Mouse (Mus musculus): ENCODE results near the gene Rbm12. TPM values are rescaled to one million over a fixed set of nuclear protein-coding genes. Genes with fewer than 3 reads are reported as not detected.
"Not testable (repeated sequence)": the region's sequence is repeated elsewhere in the genome, so short reads cannot be mapped to it uniquely, and the experiment has no call there.

The Rbm12 gene
- polyA plus RNA-seq, 1 experiment from 2014 or later = 35.1 TPM

DNA sequence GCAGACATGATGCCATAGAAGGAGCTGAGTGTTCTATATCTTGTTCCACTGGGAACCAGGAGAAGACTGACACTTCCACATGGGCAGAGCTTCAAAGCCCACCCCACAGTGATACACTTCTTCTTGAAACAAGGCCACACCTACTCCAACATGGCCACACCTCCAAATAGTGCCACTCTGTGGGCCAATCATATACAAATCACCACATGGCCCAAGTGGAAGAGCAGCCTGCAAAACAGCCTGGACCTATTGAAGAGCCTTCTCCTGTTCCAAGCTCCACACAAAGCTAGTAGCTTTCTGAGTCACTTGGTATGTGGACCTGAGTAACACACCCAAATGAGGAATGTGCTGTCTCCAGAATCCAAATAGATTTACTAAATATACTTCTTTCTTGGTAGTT, 7.8 kb upstream of the Rbm12 start:
- H3K4me1 ChIP-seq = no peaks in the 10 kb centered on the region

DNA sequence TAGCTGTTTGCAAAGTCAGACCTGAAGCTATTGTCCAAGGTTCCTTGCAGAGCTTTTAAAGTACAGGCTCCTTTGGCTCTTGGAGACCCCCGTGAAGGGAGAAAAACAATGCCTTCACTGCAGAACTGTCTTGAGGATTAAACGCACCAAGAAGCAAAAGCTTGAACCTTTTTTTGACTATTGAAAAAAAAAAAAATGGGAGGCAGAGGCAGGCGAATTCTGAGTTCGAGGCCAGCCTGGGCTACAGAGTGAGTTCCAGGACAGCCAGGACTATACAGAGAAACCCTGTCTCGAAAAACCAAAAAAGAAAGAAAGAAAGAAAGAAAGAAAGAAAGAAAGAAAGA, 274 bp upstream of the Rbm12 start:
- 24% methylated on average over 5 of the region's 5 CpGs for WGBS
- not testable (repeated sequence) for H3K36me3 ChIP-seq; DNase-seq (ENCODE audit: low spot score); H3K4me1 ChIP-seq; H3K27me3 ChIP-seq (ENCODE audit: insufficient read depth, poor library complexity, severe bottlenecking); H3K9me3 ChIP-seq
- Histone ChIP-seq H3K4me3 (peak overlapping the region; percentile 97), H3K27ac (peak overlapping the region; percentile 99)

More for the DNA sequence above, 7.8 kb upstream of the Rbm12 start:
- no peak overlapping the region for H3K4me3 ChIP-seq
- H3K9me3 ChIP-seq = no peaks in the 10 kb centered on the region
- no peak overlapping the region for H3K27ac ChIP-seq
- DNase-seq (ENCODE audit: low spot score) = no peak
- H3K27me3 ChIP-seq (ENCODE audit: insufficient read depth, poor library complexity, severe bottlenecking) = no peaks in the 10 kb centered on the region
- peaks cover 13% of the 10 kb centered on the region for H3K36me3 ChIP-seq

DNA sequence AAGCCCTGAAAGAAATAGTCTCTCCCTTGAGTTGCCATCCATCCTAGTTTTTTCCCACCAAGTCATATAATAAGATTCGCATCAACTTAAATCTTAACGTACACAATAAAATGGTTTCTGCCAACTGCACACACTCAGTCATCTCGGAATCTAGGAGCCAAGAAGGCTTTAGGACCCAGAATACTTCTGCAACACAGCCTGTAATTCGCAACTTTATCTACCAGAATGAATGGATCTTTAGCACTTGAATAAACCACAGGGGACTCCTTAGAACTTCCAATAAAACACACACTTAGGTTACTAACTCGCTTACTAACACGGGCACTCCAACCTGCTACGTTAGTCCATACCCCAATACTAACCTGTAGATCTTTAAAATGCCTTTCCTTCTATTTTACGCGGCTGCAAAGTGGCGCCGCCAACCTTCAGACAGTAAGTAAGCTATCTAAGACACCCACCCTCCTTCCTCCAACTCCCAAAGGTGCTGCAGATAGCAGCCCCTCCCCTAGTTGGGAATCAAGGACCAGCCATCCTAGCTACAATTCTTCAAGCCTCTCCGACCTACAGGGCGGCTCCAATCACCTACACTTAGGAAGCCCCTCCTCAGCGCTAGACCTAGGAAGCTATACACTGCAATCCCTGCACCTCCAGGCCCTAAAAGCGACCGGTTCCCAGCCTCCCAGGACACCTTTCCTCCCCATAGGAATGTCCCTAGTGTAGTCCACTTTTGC, 986 bp downstream of the Rbm12 start:
- Histone ChIP-seq H3K4me3 (peak overlapping the region; percentile 97), H3K36me3 (peaks cover 4% of the 10 kb centered on the region), H3K9me3 (no peaks in the 10 kb centered on the region), H3K27me3 (ENCODE audit: insufficient read depth, poor library complexity, severe bottlenecking) (no peaks in the 10 kb centered on the region), H3K4me1 (peaks cover 8% of the 10 kb centered on the region), H3K27ac (peak overlapping the region; percentile 99)
- DNase-seq (ENCODE audit: low spot score) = peak; percentile 79
- whole genome bisulfite sequencing = 1% methylated on average over 16 of the region's 16 CpGs

DNA sequence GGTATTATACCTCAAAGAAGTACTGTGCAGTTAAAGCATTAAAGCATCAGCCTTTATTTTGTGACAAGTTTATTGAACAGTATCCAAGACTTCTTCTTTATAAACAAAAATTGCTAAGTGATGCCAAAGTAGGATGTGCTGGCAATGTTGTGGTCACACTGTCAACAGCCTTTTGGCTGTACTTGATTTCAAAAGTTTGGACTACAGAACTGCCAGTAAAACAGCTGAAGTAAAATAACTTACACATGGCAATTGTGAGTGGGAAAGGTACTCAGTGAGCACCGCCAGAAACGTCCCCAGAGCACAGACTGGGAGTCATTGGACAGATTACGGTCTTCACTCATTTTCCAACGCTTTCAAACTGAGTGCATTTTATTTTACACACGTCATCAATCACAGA, 19.9 kb downstream of the Rbm12 start:
- H3K27ac ChIP-seq = no peak overlapping the region
- 88% methylated on average over 5 of the region's 5 CpGs for WGBS
- peaks cover 2% of the 10 kb centered on the region for H3K4me1 ChIP-seq
- no peaks in the 10 kb centered on the region for H3K27me3 ChIP-seq (ENCODE audit: insufficient read depth, poor library complexity, severe bottlenecking)
- no peak for DNase-seq (ENCODE audit: low spot score)
- H3K9me3 ChIP-seq = no peaks in the 10 kb centered on the region
- H3K36me3 ChIP-seq = peaks cover 35% of the 10 kb centered on the region
- no peak overlapping the region for H3K4me3 ChIP-seq

DNA sequence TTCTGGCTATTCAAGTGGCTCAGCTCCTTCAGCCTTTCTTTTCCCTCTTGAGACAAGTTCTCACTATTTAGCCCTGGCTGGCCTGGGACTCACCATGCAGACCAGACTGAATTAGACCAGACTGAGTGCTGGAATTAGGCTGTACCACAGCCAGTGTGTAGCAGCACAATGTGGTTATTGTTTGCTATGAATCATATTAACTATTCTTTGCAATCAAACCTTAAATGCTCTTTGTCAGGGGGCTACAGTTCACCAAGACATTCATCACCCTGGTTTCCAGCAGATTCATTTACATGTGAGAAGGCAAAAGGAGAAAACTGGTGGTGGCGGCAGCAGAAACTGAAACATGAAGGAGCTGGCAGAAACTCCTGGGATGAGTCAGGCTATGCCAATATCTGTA, 22.0 kb downstream of the Rbm12 start:
- whole genome bisulfite sequencing = 89% methylated on average over 1 of the region's 1 CpGs
- Histone ChIP-seq H3K4me3 (no peak overlapping the region), H3K4me1 (peaks cover 6% of the 10 kb centered on the region), H3K9me3 (no peaks in the 10 kb centered on the region), H3K27ac (no peak overlapping the region), H3K27me3 (ENCODE audit: insufficient read depth, poor library complexity, severe bottlenecking) (no peaks in the 10 kb centered on the region), H3K36me3 (peaks cover 15% of the 10 kb centered on the region; the same call in 1 of the 2 replicates)
- no peak for DNase-seq (ENCODE audit: low spot score)

DNA sequence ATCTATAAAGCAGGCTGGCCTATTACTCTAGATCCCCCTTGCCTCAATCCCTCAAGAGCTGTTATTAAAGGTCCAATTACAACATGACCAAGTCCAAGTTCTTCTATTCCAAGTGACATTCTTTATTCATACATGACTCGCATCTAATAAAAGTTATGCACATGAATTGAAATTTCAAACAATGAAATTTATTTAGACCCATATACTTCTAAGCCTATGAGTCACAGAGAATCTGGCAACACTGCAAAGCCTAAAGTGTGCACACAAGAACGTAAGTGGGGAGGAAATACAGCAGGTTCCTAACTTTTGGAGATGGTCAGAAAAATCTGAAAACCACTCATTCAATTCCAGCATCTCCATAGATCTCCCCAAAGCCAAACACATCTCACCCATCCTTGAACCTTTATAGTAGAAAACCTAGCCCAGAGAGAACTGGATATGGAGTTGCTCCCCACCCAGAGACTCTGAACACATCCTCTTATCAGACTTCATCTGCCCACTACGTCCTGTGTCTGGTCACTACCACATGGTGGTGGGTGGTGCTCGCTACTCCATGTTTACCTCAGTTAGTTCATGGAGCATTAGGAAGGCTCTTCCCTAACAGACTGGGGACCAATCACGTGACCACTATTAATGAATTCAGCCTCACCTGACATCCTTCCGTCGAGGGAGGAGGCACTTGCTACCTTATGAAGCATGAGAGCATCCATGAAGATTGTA, 24.2 kb downstream of the Rbm12 start:
- DNase-seq (ENCODE audit: low spot score) = no peak
- peaks cover 15% of the 10 kb centered on the region; the same call in 1 of the 2 replicates for H3K36me3 ChIP-seq
- 81% methylated on average over 7 of the region's 7 CpGs for WGBS
- no peak overlapping the region for H3K4me3 ChIP-seq
- no peaks in the 10 kb centered on the region for H3K9me3 ChIP-seq
- no peaks in the 10 kb centered on the region for H3K27me3 ChIP-seq (ENCODE audit: insufficient read depth, poor library complexity, severe bottlenecking)
- H3K4me1 ChIP-seq = peaks cover 14% of the 10 kb centered on the region
- no peak overlapping the region for H3K27ac ChIP-seq

DNA sequence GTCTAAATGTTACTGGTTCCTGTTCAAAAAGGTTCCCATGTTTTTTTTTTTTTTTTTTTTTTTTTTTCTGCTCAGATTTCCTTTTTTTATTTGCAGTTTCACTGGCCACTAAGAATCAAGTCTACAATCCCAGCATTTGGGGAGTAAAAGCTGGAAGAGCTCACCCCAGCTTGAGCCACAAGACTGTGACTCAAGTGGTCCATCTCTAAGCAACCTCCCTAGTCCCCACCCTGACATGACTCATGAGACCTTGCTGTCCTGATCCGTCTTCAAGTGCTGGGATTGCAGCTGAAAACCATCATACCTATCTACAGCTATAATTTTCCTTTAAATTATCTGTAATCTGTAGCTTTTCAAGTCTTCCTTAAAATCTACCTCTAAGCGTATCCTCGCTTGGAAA, 27.2 kb downstream of the Rbm12 start:
- Histone ChIP-seq H3K27me3 (ENCODE audit: insufficient read depth, poor library complexity, severe bottlenecking) (no peaks in the 10 kb centered on the region), H3K4me3 (no peak overlapping the region), H3K36me3 (peaks cover 5% of the 10 kb centered on the region; the same call in 1 of the 2 replicates), H3K4me1 (peaks cover 26% of the 10 kb centered on the region), H3K9me3 (no peaks in the 10 kb centered on the region), H3K27ac (no peak overlapping the region)
- 84% methylated on average over 3 of the region's 3 CpGs for WGBS
- no peak for DNase-seq (ENCODE audit: low spot score)

DNA sequence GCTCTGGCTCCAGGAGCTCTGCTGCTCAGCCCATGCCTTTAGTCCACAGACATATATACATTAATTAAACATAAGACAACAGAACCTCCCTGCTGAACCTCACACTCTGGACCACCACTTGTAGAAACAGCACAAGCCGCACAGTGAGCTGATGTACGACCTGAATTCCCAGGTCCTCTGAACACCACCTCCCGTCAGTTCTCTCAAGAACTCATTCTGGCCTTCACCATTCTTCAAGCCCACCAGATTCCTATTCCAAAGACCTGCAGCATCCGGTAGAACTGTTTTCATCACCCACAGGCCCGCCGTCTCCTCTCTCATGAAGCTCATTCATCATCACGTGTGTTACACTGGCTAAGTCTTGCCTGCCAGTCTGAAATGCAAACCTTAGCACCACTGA, 31.4 kb downstream of the Rbm12 start:
- Histone ChIP-seq H3K4me1 (peaks cover 27% of the 10 kb centered on the region), H3K27me3 (ENCODE audit: insufficient read depth, poor library complexity, severe bottlenecking) (no peaks in the 10 kb centered on the region), H3K36me3 (peaks cover 39% of the 10 kb centered on the region), H3K4me3 (no peak overlapping the region), H3K27ac (no peak overlapping the region), H3K9me3 (no peaks in the 10 kb centered on the region)
- peak; percentile 60 for DNase-seq (ENCODE audit: low spot score)
- WGBS = 84% methylated on average over 7 of the region's 7 CpGs

DNA sequence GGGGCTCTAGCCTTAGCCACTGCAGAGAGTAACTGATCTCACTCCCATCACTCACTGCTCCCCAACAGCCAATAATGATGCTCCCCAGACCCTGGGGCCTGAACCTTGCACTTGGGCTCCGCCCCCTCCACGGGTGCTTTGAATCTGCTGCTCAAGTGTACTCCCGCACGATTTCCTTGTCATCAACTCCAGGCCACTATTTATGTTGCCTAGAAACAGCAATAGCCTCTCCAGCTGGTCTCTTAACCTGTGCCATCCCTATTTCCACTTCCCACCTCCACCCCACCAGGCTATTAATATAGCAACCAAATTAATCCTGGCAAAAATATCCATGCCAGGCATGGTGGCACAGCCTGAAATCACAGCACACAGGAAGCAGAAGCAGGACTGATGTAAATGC, 32.1 kb downstream of the Rbm12 start:
- H3K27me3 ChIP-seq (ENCODE audit: insufficient read depth, poor library complexity, severe bottlenecking) = no peaks in the 10 kb centered on the region
- H3K4me3 ChIP-seq = no peak overlapping the region
- no peak overlapping the region for H3K27ac ChIP-seq
- peak; percentile 76 for DNase-seq (ENCODE audit: low spot score)
- no peaks in the 10 kb centered on the region for H3K9me3 ChIP-seq
- peaks cover 46% of the 10 kb centered on the region for H3K36me3 ChIP-seq
- WGBS = 46% methylated on average over 4 of the region's 4 CpGs
- peaks cover 27% of the 10 kb centered on the region for H3K4me1 ChIP-seq

DNA sequence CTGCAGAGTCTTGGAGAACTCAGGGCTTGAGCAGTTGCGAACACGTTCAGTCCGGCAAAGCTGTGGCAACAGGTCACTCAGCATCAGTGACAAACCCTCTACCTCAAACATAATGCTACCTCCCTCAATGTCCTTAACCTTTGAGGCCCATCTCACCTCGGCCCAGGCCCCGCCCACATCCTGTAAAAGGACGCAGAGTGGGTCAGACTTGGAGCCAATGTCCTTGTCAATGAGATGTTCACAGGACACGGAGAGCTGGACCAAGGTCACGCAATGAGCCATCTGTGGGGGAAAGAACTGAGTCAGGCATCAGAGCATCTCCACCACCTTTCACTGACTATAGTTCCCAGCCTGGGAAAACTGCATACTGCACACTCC, 32.6 kb downstream of the Rbm12 start:
- Histone ChIP-seq H3K4me3 (no peak overlapping the region), H3K4me1 (peaks cover 27% of the 10 kb centered on the region), H3K27ac (no peak overlapping the region), H3K9me3 (no peaks in the 10 kb centered on the region), H3K36me3 (peaks cover 51% of the 10 kb centered on the region), H3K27me3 (ENCODE audit: insufficient read depth, poor library complexity, severe bottlenecking) (no peaks in the 10 kb centered on the region)
- WGBS = 83% methylated on average over 8 of the region's 8 CpGs
- DNase-seq (ENCODE audit: low spot score) = peak; percentile 54

DNA sequence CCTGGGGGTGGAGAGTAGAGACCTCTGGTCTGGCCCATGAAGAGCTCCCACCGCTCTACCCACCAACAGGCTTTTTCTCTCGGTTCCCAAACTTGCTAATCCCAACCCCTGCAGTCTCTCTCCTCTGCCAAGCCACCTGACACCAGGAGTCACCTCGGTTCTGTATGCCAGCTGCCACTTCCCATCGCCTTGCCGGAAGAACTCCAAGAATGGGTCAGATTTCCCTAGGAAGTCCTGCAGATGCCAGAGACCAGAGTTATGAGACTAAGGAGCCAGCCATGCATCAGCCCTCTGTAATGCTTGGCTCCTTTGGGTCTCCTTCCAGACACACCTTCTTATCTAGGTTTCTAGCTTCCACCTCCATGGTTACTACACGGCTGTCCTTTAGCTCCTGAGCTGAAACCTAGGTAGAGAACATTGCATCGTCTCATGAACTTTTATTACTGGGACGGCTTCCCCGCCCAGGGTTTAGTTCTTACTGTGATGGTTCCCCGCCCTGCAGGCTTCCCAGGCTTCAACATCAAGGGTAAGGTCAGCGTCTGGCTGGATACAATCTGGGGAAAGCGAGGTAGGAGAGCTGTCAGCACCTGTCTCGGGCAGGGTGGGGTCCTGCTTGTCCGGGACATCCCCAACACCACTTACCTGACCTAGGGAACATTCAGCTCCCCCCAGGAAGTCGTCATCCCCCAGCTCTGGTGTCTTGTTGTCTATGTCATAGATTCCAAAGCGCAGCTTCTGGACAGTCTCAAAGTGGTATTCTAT, 33.2 kb downstream of the Rbm12 start:
- peaks cover 27% of the 10 kb centered on the region for H3K4me1 ChIP-seq
- DNase-seq (ENCODE audit: low spot score) = peak; percentile 72
- H3K27ac ChIP-seq = no peak overlapping the region
- 90% methylated on average over 16 of the region's 16 CpGs for WGBS
- H3K36me3 ChIP-seq = peaks cover 57% of the 10 kb centered on the region
- no peaks in the 10 kb centered on the region for H3K27me3 ChIP-seq (ENCODE audit: insufficient read depth, poor library complexity, severe bottlenecking)
- no peak overlapping the region for H3K4me3 ChIP-seq
- no peaks in the 10 kb centered on the region for H3K9me3 ChIP-seq

DNA sequence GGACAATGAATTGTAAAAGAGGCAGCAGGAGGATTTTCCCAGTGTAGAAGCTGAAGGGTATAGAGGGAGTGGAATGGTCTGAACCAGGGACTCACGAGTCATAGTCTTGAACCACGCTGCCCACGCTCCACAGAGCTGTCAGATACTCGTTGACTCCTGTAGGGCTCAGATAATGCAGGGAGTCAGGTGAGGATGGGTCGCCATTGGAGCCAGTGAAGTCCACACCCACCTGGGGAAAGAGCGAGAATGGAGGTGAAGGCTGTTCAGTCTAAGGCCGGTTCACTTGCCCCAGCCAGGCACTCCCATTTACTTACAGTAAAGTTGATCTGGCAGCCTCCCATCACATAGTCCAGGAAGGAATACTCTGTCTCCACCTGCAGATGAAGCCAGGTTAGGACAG, 34.3 kb downstream of the Rbm12 start:
- peaks cover 68% of the 10 kb centered on the region for H3K36me3 ChIP-seq
- no peaks in the 10 kb centered on the region for H3K27me3 ChIP-seq (ENCODE audit: insufficient read depth, poor library complexity, severe bottlenecking)
- DNase-seq (ENCODE audit: low spot score) = peak; percentile 70
- no peaks in the 10 kb centered on the region for H3K9me3 ChIP-seq
- no peak overlapping the region for H3K27ac ChIP-seq
- 87% methylated on average over 7 of the region's 7 CpGs for WGBS
- no peak overlapping the region for H3K4me3 ChIP-seq
- H3K4me1 ChIP-seq = peaks cover 19% of the 10 kb centered on the region

DNA sequence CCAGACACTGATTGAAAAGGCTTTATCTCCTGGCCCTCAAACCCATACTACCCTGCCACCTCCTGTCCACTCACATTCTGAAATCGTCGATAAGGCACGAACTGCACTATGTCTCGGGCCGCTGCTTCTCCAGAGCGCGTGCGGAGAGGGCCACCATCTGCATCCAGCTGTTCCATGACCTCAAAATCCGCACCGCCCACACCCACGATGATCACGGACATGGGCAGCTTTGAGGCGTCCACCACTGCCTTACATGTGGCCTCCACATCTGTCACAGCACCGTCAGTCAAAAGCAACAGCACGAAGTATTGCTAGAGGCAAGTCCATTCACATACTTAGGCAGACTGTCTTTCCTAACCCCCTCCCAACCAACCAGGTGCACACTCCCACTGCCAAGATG, 38.1 kb downstream of the Rbm12 start:
- H3K9me3 ChIP-seq = no peaks in the 10 kb centered on the region
- DNase-seq (ENCODE audit: low spot score) = peak; percentile 61
- peaks cover 97% of the 10 kb centered on the region for H3K36me3 ChIP-seq
- no peak overlapping the region for H3K4me3 ChIP-seq
- H3K27ac ChIP-seq = no peak overlapping the region
- H3K4me1 ChIP-seq = no peaks in the 10 kb centered on the region
- 95% methylated on average over 15 of the region's 15 CpGs for WGBS
- H3K27me3 ChIP-seq (ENCODE audit: insufficient read depth, poor library complexity, severe bottlenecking) = no peaks in the 10 kb centered on the region
